Mouse (Mus musculus) lung, embryonic 16.5 days (tissue): ENCODE results near the gene Otoa. TPM values are rescaled to one million over a fixed set of nuclear protein-coding genes. Genes with fewer than 3 reads are reported as not detected.

Experiments
- ATAC-seq: fragments of 200-750 bp; cut with Nextera tagmentation; 2 replicates; pipeline ENCODE4 v1.8.0; 2017; ENCODE audit warnings: low read depth, mild to moderate bottlenecking, moderate library complexity
- H3K27ac ChIP-seq: fragments of 300-500 bp; sonication (generic); 2 replicates; pipeline ENCODE4 v1.5.1; 2014; ENCODE audit warnings: mild to moderate bottlenecking, control low read depth, low read length
- H3K27me3 ChIP-seq: fragments of 300-500 bp; sonication (generic); 2 replicates; pipeline ENCODE4 v1.6.1; 2014; ENCODE audit warnings: low read depth, low read length, mixed read lengths; ENCODE audit not compliant: control insufficient read depth, insufficient read depth
- H3K36me3 ChIP-seq: fragments of 300-500 bp; sonication (generic); 2 replicates; pipeline ENCODE4 v1.6.1; 2014; ENCODE audit warnings: low read length; ENCODE audit not compliant: control insufficient read depth, insufficient read depth
- H3K4me1 ChIP-seq: fragments of 300-500 bp; sonication (generic); replicated peaks from 2 replicates; pipeline ENCODE4 v1.6.1; 2014; ENCODE audit warnings: low read length, mixed read lengths; ENCODE audit not compliant: control insufficient read depth, insufficient read depth
- H3K4me2 ChIP-seq: fragments of 300-500 bp; sonication (generic); 2 replicates; pipeline ENCODE4 v1.6.1; 2014; ENCODE audit warnings: low read depth, low read length, control low read depth
- H3K4me3 ChIP-seq: fragments of 300-500 bp; sonication (generic); 2 replicates; pipeline ENCODE4 v1.5.1; 2014; ENCODE audit warnings: mild to moderate bottlenecking, low read length, control low read depth
- H3K9ac ChIP-seq: fragments of 300-500 bp; sonication (generic); 2 replicates; pipeline ENCODE4 v1.6.1; 2014; ENCODE audit warnings: low read length, control low read depth
- H3K9me3 ChIP-seq: fragments of 300-500 bp; sonication (generic); 2 replicates; pipeline ENCODE4 v1.6.1; 2016; ENCODE audit warnings: low read length; ENCODE audit not compliant: control insufficient read depth
- WGBS: fragments of 180-500 bp; shearing (Covaris S2); extraction: QIAGEN DNeasy Blood & Tissue Kit; methylation state at CpG from one replicate; pipeline ENCODE4 v1.1.7; 2014; 5-methylcytosine and 5-hydroxymethylcytosine counted together
- polyA plus RNA-seq: library from polyadenylated mRNA; unstranded; fragments of >200 nt; fragmentation: Nextera tagmentation; extraction: Ambion mirVana; gene quantifications from 2 replicates; pipeline ENCODE4 v1.2.1, GENCODE M21; 2015

The Otoa gene
- polyA plus RNA-seq, 1 experiment from 2014 or later = 0.05 TPM

GRCm38 (mm10) chr7:121045671-121046453 is 35.6 kb upstream of the Otoa start:
- H3K4me1 ChIP-seq = peaks cover 14% of the 10 kb centered on the region
- H3K9ac ChIP-seq = no peak overlapping the region
- no peak overlapping the region for H3K4me3 ChIP-seq
- ATAC-seq = no peak
- H3K27me3 ChIP-seq = no peaks in the 10 kb centered on the region
- WGBS = 70% methylated on average over 6 of the region's 6 CpGs
- no peaks in the 10 kb centered on the region for H3K9me3 ChIP-seq
- H3K36me3 ChIP-seq = peaks cover 3% of the 10 kb centered on the region; the same call in 1 of the 2 replicates
- H3K27ac ChIP-seq = no peak overlapping the region
- H3K4me2 ChIP-seq = no peak overlapping the region

GRCm38 (mm10) chr7:121047624-121048023 is 33.8 kb upstream of the Otoa start:
- H3K4me2 ChIP-seq = no peak overlapping the region
- H3K36me3 ChIP-seq = peaks cover 9% of the 10 kb centered on the region; the same call in 1 of the 2 replicates
- no peaks in the 10 kb centered on the region for H3K27me3 ChIP-seq
- H3K27ac ChIP-seq = no peak overlapping the region
- no peak overlapping the region for H3K9ac ChIP-seq
- WGBS = 92% methylated on average over 2 of the region's 2 CpGs
- no peak for ATAC-seq
- peaks cover 7% of the 10 kb centered on the region; the same call in 1 of the 2 replicates for H3K4me1 ChIP-seq
- no peak overlapping the region for H3K4me3 ChIP-seq
- H3K9me3 ChIP-seq = no peaks in the 10 kb centered on the region

- 54% methylated on average over 4 of the region's 4 CpGs for WGBS
- ATAC-seq = peak; percentile 92
- peaks cover 22% of the 10 kb centered on the region for H3K36me3 ChIP-seq
- no peak overlapping the region for H3K4me3 ChIP-seq
- H3K9ac ChIP-seq = no peak overlapping the region
- H3K9me3 ChIP-seq = no peaks in the 10 kb centered on the region
- peak overlapping the region; percentile 13; the same call in 1 of the 2 replicates for H3K27ac ChIP-seq
- no peak overlapping the region for H3K4me2 ChIP-seq
- no peaks in the 10 kb centered on the region for H3K27me3 ChIP-seq
- 0 out of 2 replicates have a peak, but pooled peaks cover 4% of the 10 kb centered on the region for H3K4me1 ChIP-seq
Observed at GRCm38 (mm10) chr7:121053071-121053470, 28.4 kb upstream of the Otoa start.

GRCm38 (mm10) chr7:121059477-121060218 is 21.8 kb upstream of the Otoa start:
- 55% methylated on average over 6 of the region's 6 CpGs for WGBS

GRCm38 (mm10) chr7:121064309-121064708 is 17.1 kb upstream of the Otoa start:
- H3K4me2 ChIP-seq = no peak overlapping the region
- H3K9me3 ChIP-seq = no peaks in the 10 kb centered on the region
- ATAC-seq = 0 out of 2 replicates have a peak, but pooled peaks have one; percentile 34
- no peaks in the 10 kb centered on the region for H3K4me1 ChIP-seq
- 52% methylated on average over 4 of the region's 4 CpGs for WGBS
- no peak overlapping the region for H3K4me3 ChIP-seq
- peaks cover 5% of the 10 kb centered on the region for H3K36me3 ChIP-seq
- H3K27me3 ChIP-seq = no peaks in the 10 kb centered on the region
- H3K27ac ChIP-seq = no peak overlapping the region
- H3K9ac ChIP-seq = no peak overlapping the region

More at GRCm38 (mm10) chr7:121059477-121060218, 21.8 kb upstream of the Otoa start:
- peaks cover 15% of the 10 kb centered on the region for H3K36me3 ChIP-seq
- no peak overlapping the region for H3K9ac ChIP-seq
- no peaks in the 10 kb centered on the region for H3K4me1 ChIP-seq
- no peak overlapping the region for H3K4me2 ChIP-seq
- no peak for ATAC-seq
- H3K9me3 ChIP-seq = no peaks in the 10 kb centered on the region
- no peak overlapping the region for H3K4me3 ChIP-seq
- no peaks in the 10 kb centered on the region for H3K27me3 ChIP-seq
- no peak overlapping the region for H3K27ac ChIP-seq

GRCm38 (mm10) chr7:121071276-121071675 is 10.2 kb upstream of the Otoa start:
- Histone ChIP-seq H3K36me3 (peaks cover 7% of the 10 kb centered on the region), H3K4me1 (peaks cover 6% of the 10 kb centered on the region; the same call in 1 of the 2 replicates), H3K4me3 (no peak overlapping the region), H3K27ac (no peak overlapping the region), H3K4me2 (no peak overlapping the region), H3K9me3 (no peaks in the 10 kb centered on the region), H3K9ac (no peak overlapping the region), H3K27me3 (no peaks in the 10 kb centered on the region)
- no peak for ATAC-seq
- 85% methylated on average over 4 of the region's 4 CpGs for WGBS

- 52% methylated on average over 5 of the region's 5 CpGs for WGBS
- H3K4me1 ChIP-seq = peaks cover 6% of the 10 kb centered on the region; the same call in 1 of the 2 replicates
- no peaks in the 10 kb centered on the region for H3K9me3 ChIP-seq
- H3K9ac ChIP-seq = no peak overlapping the region
- H3K36me3 ChIP-seq = peaks cover 14% of the 10 kb centered on the region
- no peak overlapping the region for H3K27ac ChIP-seq
- H3K4me2 ChIP-seq = no peak overlapping the region
- no peak overlapping the region for H3K4me3 ChIP-seq
- H3K27me3 ChIP-seq = no peaks in the 10 kb centered on the region
- ATAC-seq = no peak
Observed at GRCm38 (mm10) chr7:121072506-121072905, 8.9 kb upstream of the Otoa start.

GRCm38 (mm10) chr7:121074281-121074680 is 7.2 kb upstream of the Otoa start, which contains the start of gene Igsf6:
Igsf6 (minus strand) TSS chr7:121074572.
- peaks cover 10% of the 10 kb centered on the region for H3K36me3 ChIP-seq
- no peak for ATAC-seq
- peaks cover 6% of the 10 kb centered on the region; the same call in 1 of the 2 replicates for H3K4me1 ChIP-seq
- H3K4me2 ChIP-seq = peak within 1 kb of the TSS; percentile 25; the same call in 1 of the 2 replicates
- peak within 1 kb of the TSS; percentile 58 for H3K27ac ChIP-seq
- H3K4me3 ChIP-seq = no peak within 1 kb of the TSS
- H3K9ac ChIP-seq = no peak within 1 kb of the TSS
- no peaks in the 10 kb centered on the region for H3K9me3 ChIP-seq
- 50% methylated on average over 11 of the region's 11 CpGs for WGBS
- H3K27me3 ChIP-seq = no peaks in the 10 kb centered on the region

- Histone ChIP-seq H3K4me3 (no peak overlapping the region), H3K9ac (no peak overlapping the region), H3K27ac (peak overlapping the region; percentile 54), H3K9me3 (no peaks in the 10 kb centered on the region), H3K36me3 (peaks cover 10% of the 10 kb centered on the region), H3K4me1 (peaks cover 6% of the 10 kb centered on the region; the same call in 1 of the 2 replicates), H3K4me2 (no peak overlapping the region), H3K27me3 (no peaks in the 10 kb centered on the region)
- 51% methylated on average over 6 of the region's 6 CpGs for WGBS
- ATAC-seq = peak; percentile 94
Observed at GRCm38 (mm10) chr7:121074801-121075400, 6.5 kb upstream of the Otoa start.
